Mouse (Mus musculus) MEL (cell line): Measurements from ENCODE around the gene Crtap. TPM values are rescaled to one million over a fixed set of nuclear protein-coding genes. Genes with fewer than 3 reads are reported as not detected.

ENCODE experiments used
- DNase-seq: peaks from one replicate; pipeline ENCODE4 v3.0.0; 2011; ENCODE audit warnings: low read depth, low spot score
- H3K27ac ChIP-seq: 2 replicates; pipeline ENCODE4 v1.5.1; 2012; ENCODE audit warnings: low read depth, mild to moderate bottlenecking, control low read depth, low read length, moderate library complexity; ENCODE audit not compliant: control insufficient read depth
- H3K27me3 ChIP-seq, 2 experiments: fragments of 150-350 bp in 1 of 2; sonication (generic) in 1 of 2; 2 replicates each; pipeline ENCODE4 v1.6.1; 2012; ENCODE audit warnings: low read length in 2 of 2, mild to moderate bottlenecking in 2 of 2, improper control_type of control experiment in 1 of 2, moderate library complexity in 1 of 2; ENCODE audit not compliant: insufficient read depth in 2 of 2, control insufficient read depth in 1 of 2
- H3K36me3 ChIP-seq, 2 experiments: 2 replicates each; pipeline ENCODE4 v1.6.1; 2012 to 2014; ENCODE audit warnings: low read length in 2 of 2, improper control_type of control experiment in 1 of 2, inconsistent platforms in 1 of 2, mild to moderate bottlenecking in 1 of 2; ENCODE audit not compliant: insufficient read depth in 2 of 2, control insufficient read depth in 1 of 2
- H3K4me1 ChIP-seq, 2 experiments: fragments of 150-350 bp in 1 of 2; sonication (generic) in 1 of 2; 2 replicates each; pipeline ENCODE4 v1.6.1; 2012; ENCODE audit warnings: low read length in 2 of 2, improper control_type of control experiment in 1 of 2, mild to moderate bottlenecking in 1 of 2; ENCODE audit not compliant: insufficient read depth in 2 of 2, control insufficient read depth in 1 of 2
- H3K4me3 ChIP-seq, 2 experiments: fragments of 150-350 bp in 1 of 2; sonication (generic) in 1 of 2; 2 replicates each; pipeline ENCODE4 v1.5.1; 2012; ENCODE audit warnings: low read depth in 2 of 2, low read length in 2 of 2, mild to moderate bottlenecking in 2 of 2, moderate library complexity in 2 of 2, control low read depth in 1 of 2, improper control_type of control experiment in 1 of 2; ENCODE audit not compliant: control insufficient read depth in 1 of 2, insufficient read depth in 1 of 2
- H3K79me2 ChIP-seq: 2 replicates; pipeline ENCODE4 v1.6.1; 2012; ENCODE audit warnings: mild to moderate bottlenecking, low read length, moderate library complexity; ENCODE audit not compliant: control insufficient read depth, poor library complexity, insufficient read depth
- H3K9ac ChIP-seq: 2 replicates; pipeline ENCODE4 v1.6.1; 2012; ENCODE audit warnings: low read depth, mild to moderate bottlenecking, control low read depth, low read length, moderate library complexity; ENCODE audit not compliant: control insufficient read depth, poor library complexity, severe bottlenecking
- H3K9me3 ChIP-seq: fragments of 150-350 bp; sonication (generic); replicated peaks from 2 replicates; pipeline ENCODE4 v1.6.1; 2012; ENCODE audit warnings: mild to moderate bottlenecking, low read length, improper control_type of control experiment, moderate library complexity; ENCODE audit not compliant: insufficient read depth
- CHD2 ChIP-seq: IDR thresholded peaks from 2 replicates; pipeline ENCODE4 v1.6.1; 2011; ENCODE audit warnings: low read length, improper control_type of control experiment
- CTCF ChIP-seq, 3 experiments: IDR thresholded peaks in 2 of 3; conservative IDR thresholded peaks in 1 of 3; 2 replicates each; pipeline ENCODE4 v1.5.1; 2011 to 2012; ENCODE audit warnings: low read length in 3 of 3, low read depth in 2 of 3, mild to moderate bottlenecking in 2 of 3, improper control_type of control experiment in 1 of 3, inconsistent platforms in 1 of 3, mixed read lengths in 1 of 3, moderate library complexity in 1 of 3; ENCODE audit not compliant: control insufficient read depth in 1 of 3, insufficient read depth in 1 of 3, poor library complexity in 1 of 3, severe bottlenecking in 1 of 3
- EP300 ChIP-seq, 2 experiments: IDR thresholded peaks; 2 replicates each; pipeline ENCODE4 v1.6.1; 2011; ENCODE audit warnings: improper control_type of control experiment in 2 of 2, low read length in 2 of 2, low read depth in 1 of 2, mild to moderate bottlenecking in 1 of 2
- GABPA ChIP-seq: IDR thresholded peaks from 2 replicates; pipeline ENCODE4 v1.6.1; 2012; ENCODE audit warnings: low read depth, mild to moderate bottlenecking, inconsistent platforms, low read length, improper control_type of control experiment, moderate library complexity
- JUND ChIP-seq: IDR thresholded peaks from 2 replicates; pipeline ENCODE4 v1.6.1; 2011; ENCODE audit warnings: low read depth, mild to moderate bottlenecking, improper control_type of control experiment, low read length
- MAX ChIP-seq: IDR thresholded peaks from 2 replicates; pipeline ENCODE4 v1.6.1; 2011; ENCODE audit warnings: low read length, improper control_type of control experiment
- MXI1 ChIP-seq: IDR thresholded peaks from 2 replicates; pipeline ENCODE4 v1.6.1; 2011; ENCODE audit warnings: mild to moderate bottlenecking, low read depth, low read length, improper control_type of control experiment
- MYB ChIP-seq: IDR thresholded peaks from 2 replicates; pipeline ENCODE4 v1.6.1; 2011; ENCODE audit warnings: mild to moderate bottlenecking, low read depth, low read length, improper control_type of control experiment
- MYC ChIP-seq: IDR thresholded peaks from 2 replicates; pipeline ENCODE4 v1.6.1; 2011; ENCODE audit warnings: low read depth, mild to moderate bottlenecking, low read length, improper control_type of control experiment, moderate library complexity
- NRF1 ChIP-seq: IDR thresholded peaks from 2 replicates; pipeline ENCODE4 v1.6.1; 2014; ENCODE audit warnings: low read depth, mild to moderate bottlenecking, inconsistent platforms, low read length, improper control_type of control experiment, moderate library complexity; ENCODE audit not compliant: poor library complexity, insufficient read depth, severe bottlenecking
- POLR2AphosphoS2 ChIP-seq: IDR thresholded peaks from 2 replicates; pipeline ENCODE4 v1.6.1; 2011; ENCODE audit warnings: low read length, improper control_type of control experiment
- POLR2AphosphoS5 ChIP-seq: IDR thresholded peaks from 2 replicates; pipeline ENCODE4 v1.6.1; 2012; ENCODE audit warnings: low read depth, borderline replicate concordance, mild to moderate bottlenecking, inconsistent platforms, low read length, moderate library complexity, mixed read lengths
- RAD21 ChIP-seq: IDR thresholded peaks from 2 replicates; pipeline ENCODE4 v1.6.1; 2011; ENCODE audit warnings: mild to moderate bottlenecking, low read depth, low read length, improper control_type of control experiment
- RCOR1 ChIP-seq: IDR thresholded peaks from 2 replicates; pipeline ENCODE4 v1.6.1; 2012; ENCODE audit warnings: low read depth, mild to moderate bottlenecking, inconsistent platforms, low read length, improper control_type of control experiment
- SIN3A ChIP-seq: IDR thresholded peaks from 2 replicates; pipeline ENCODE4 v1.6.1; 2012; ENCODE audit warnings: low read length, improper control_type of control experiment, inconsistent platforms
- TAL1 ChIP-seq: IDR thresholded peaks from 2 replicates; pipeline ENCODE4 v1.6.1; 2012; ENCODE audit warnings: mild to moderate bottlenecking, inconsistent platforms, low read length, moderate library complexity, mixed read lengths
- TCF12 ChIP-seq: IDR thresholded peaks from 2 replicates; pipeline ENCODE4 v1.6.1; 2014; ENCODE audit warnings: low read depth, mild to moderate bottlenecking, inconsistent platforms, low read length, improper control_type of control experiment, moderate library complexity
- USF1 ChIP-seq: IDR thresholded peaks from 2 replicates; pipeline ENCODE4 v1.6.1; 2014; ENCODE audit warnings: low read depth, mild to moderate bottlenecking, inconsistent platforms, low read length, improper control_type of control experiment, moderate library complexity
- USF2 ChIP-seq, 2 experiments: IDR thresholded peaks; 2 replicates each; pipeline ENCODE4 v1.6.1; 2011 to 2012; ENCODE audit warnings: improper control_type of control experiment in 2 of 2, low read length in 2 of 2, borderline replicate concordance in 1 of 2, inconsistent platforms in 1 of 2, low read depth in 1 of 2, mild to moderate bottlenecking in 1 of 2; ENCODE audit not compliant: insufficient read depth in 1 of 2
- ZC3H11A ChIP-seq: IDR thresholded peaks from 2 replicates; pipeline ENCODE4 v1.6.1; 2012; ENCODE audit warnings: low read depth, mild to moderate bottlenecking, inconsistent platforms, low read length, improper control_type of control experiment
- ZKSCAN1 ChIP-seq: IDR thresholded peaks from 2 replicates; pipeline ENCODE4 v1.6.1; 2012; ENCODE audit warnings: low read depth, mild to moderate bottlenecking, inconsistent platforms, low read length, improper control_type of control experiment, moderate library complexity
- ZMIZ1 ChIP-seq: IDR thresholded peaks from 2 replicates; pipeline ENCODE4 v1.6.1; 2012; ENCODE audit warnings: low read depth, mild to moderate bottlenecking, inconsistent platforms, low read length, improper control_type of control experiment, moderate library complexity
- polyA plus RNA-seq, 2 experiments: library from polyadenylated mRNA; stranded (reverse) in 1 of 2; unstranded in 1 of 2; fragments of >175 nt in 1 of 2; fragments of >200 nt in 1 of 2; gene quantifications; 2 replicates each; pipeline versions ENCODE4 v1.2.1 to v1.2.4; 2012; ENCODE audit warnings: low replicate concordance in 2 of 2, low read depth in 1 of 2; ENCODE audit not compliant: insufficient read length in 2 of 2, insufficient read depth in 1 of 2, missing spikeins in 1 of 2
- total RNA-seq: library from RNA; depleted of rRNA; stranded (reverse); fragments of 300-350 nt; gene quantifications from 2 replicates; pipeline ENCODE4 v1.2.3, GENCODE M21; 2012

Gene Crtap
- total and polyA plus RNA-seq, 3 experiments: 21.5 to 62.2 TPM; not detected in 1

GRCm38 (mm10) chr9:114388288-114388687, 2.2 kb downstream of the Crtap start:
- Histone ChIP-seq H3K27ac (no peak overlapping the region), H3K9ac (no peak overlapping the region), H3K4me1 (peaks cover 0 to 3% of the 10 kb centered on the region in 2 experiments; a peak in 1 of 4 replicates), H3K4me3 (no peak overlapping the region), H3K36me3 (no peaks in the 10 kb centered on the region), H3K79me2 (peaks cover 8% of the 10 kb centered on the region), H3K9me3 (no peaks in the 10 kb centered on the region), H3K27me3 (no peaks in the 10 kb centered on the region)
- DNase-seq: no peak
- TF ChIP-seq SIN3A (no peak), USF1 (no peak), NRF1 (no peak), RCOR1 (no peak), POLR2AphosphoS5 (no peak), USF2 (IDR thresholded peaks at IDR 0.05; ENCODE audit: borderline replicate concordance in 1 of 2, insufficient read depth in 1 of 2, low read depth in 1 of 2, low read length in 2 of 2) (no peak), CTCF (IDR thresholded peaks at IDR 0.05 in 2 of 3, conservative IDR thresholded peaks at IDR 0.05 in 1 of 3; ENCODE audit: control insufficient read depth in 1 of 3, insufficient read depth in 1 of 3, low read depth in 2 of 3, low read length in 3 of 3, poor library complexity in 1 of 3, severe bottlenecking in 1 of 3) (no peak), GABPA (no peak), ZKSCAN1 (no peak), TCF12 (no peak), ZC3H11A (no peak), MYC (no peak), MAX (no peak), POLR2AphosphoS2 (no peak), JUND (no peak), EP300 (IDR thresholded peaks at IDR 0.05; ENCODE audit: low read depth in 1 of 2, low read length in 2 of 2) (no peak), CHD2 (no peak)

DNA sequence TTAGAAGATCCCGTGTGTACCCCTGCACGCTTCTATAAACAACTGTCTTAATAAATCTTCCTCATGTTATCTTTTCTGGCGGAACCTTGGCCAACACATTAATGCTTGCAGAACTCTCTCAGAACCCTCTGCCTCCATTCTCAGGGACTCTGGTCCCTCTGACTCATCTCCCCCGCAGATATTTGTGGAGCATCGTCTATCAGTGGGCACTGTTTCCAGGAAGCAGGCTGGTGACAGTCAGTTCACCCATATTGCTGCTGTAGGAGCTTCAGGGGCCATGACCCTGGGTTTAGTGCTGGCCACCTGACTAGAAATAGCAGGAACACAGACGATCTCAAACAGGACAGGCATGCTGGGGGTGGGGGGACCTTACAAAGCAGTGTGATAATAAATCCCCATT, 3.4 kb downstream of the Crtap start:
- H3K27ac ChIP-seq: no peak overlapping the region
- DNase-seq: no peak
- H3K36me3 ChIP-seq: no peaks in the 10 kb centered on the region
- peaks cover 8% of the 10 kb centered on the region for H3K79me2 ChIP-seq
- H3K4me3 ChIP-seq: no peak overlapping the region
- TF ChIP-seq USF1 (no peak), MXI1 (no peak), MYB (no peak), MYC (no peak), RAD21 (no peak), TAL1 (no peak), ZMIZ1 (no peak)
- H3K27me3 ChIP-seq: no peaks in the 10 kb centered on the region
- peaks cover 0 to 3% of the 10 kb centered on the region in 2 experiments; a peak in 1 of 4 replicates for H3K4me1 ChIP-seq
- no peaks in the 10 kb centered on the region for H3K9me3 ChIP-seq
- no peak overlapping the region for H3K9ac ChIP-seq
